Mouse (Mus musculus): ENCODE data around the gene Rab43. TPM values are rescaled to one million over a fixed set of nuclear protein-coding genes. Genes with fewer than 3 reads are reported as not detected.

The Rab43 gene
- total RNA-seq, 2 experiments from 2014 or later: 28.8 to 30.0 TPM

GRCm38 (mm10) chr6:87751574-87751973 lies 60.4 kb downstream of the Rab43 start:
- no peak for DNase-seq (ENCODE audit: low spot score in 2 of 2)

DNA sequence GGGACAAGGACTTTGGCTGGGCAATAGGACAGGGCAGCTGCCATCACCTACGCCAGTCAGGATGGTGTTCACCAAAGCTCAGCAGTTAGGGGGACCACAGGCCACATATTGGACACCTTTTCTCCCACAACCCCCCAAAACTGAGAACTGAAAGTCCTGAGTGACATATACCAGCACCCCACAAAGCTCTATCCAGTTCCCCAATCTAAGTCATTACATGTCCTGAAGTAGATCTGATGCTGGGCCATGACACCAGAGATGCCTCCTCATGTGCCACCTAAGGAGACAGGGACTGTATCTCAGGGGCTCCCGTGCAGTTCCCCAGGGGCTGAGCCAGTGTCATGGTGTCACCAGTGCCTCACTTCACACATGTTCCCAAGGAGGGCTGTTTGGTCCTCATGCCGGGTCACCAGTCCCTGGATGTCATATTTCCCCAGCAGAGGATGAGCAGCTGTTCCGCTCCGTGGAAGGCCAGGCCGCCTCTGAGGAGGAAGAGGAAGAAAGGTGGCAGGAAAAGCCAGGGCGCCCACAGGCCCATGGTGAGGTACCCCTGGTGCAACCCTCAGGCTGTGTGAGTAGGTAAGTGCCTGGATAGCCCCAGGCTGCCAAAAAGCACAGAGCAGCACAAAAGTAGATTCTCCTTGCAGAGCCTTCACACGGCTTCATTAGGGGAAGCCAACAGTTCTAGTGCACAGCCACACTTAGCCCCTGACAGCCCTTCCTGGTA lies 61.6 kb downstream of the Rab43 start:
- no peak for DNase-seq (ENCODE audit: low spot score in 2 of 2)

DNA sequence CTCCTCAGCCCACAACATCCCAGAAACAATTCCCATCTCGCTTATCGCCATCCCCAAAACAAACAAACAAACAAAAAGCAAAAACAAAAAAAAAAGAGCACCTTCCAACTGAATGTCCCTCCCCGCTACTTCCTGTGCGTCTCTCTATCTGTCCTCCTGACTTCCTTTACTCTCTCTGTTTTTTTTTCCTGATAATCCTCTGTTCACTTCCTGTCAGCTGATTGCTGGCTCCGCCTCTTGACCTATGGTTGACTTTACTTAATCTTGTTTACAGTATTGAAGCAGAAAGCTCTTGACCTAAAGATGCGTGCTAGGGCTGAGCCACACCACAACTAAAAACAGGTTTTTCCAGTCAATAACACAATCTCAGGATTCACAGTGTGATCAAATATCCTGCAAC lies 63.4 kb downstream of the Rab43 start:
- no peak for DNase-seq (ENCODE audit: low spot score in 2 of 2)

- no peak for DNase-seq (ENCODE audit: low spot score in 2 of 2)
Observed at GRCm38 (mm10) chr6:87748078-87748477, 63.9 kb downstream of the Rab43 start.

GRCm38 (mm10) chr6:87746849-87747248 lies 65.1 kb downstream of the Rab43 start:
- DNase-seq (ENCODE audit: low spot score in 2 of 2): no peak

DNA sequence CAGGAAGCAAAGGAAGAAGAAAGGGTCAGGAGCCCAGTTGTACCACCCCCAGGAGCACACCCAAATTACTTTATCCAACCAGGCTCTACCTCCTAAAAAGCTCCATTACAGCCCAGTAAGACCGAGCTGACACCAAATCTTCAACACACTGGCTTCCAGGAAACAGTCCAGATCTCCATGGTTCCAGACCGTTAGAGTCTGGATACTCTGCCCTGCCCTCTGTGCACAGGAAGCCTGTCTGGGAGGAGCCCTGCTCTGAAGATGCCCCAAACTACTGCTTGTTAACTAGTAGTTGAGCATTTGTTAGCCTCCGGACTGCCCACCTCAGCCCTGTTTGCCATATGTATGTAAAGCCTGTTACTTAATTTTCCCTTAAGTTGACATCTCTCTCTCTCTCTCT lies 65.9 kb downstream of the Rab43 start:
- no peak for DNase-seq (ENCODE audit: low spot score in 2 of 2)

- no peak for DNase-seq (ENCODE audit: low spot score in 2 of 2)
Observed at GRCm38 (mm10) chr6:87745301-87745700, 66.7 kb downstream of the Rab43 start.

DNA sequence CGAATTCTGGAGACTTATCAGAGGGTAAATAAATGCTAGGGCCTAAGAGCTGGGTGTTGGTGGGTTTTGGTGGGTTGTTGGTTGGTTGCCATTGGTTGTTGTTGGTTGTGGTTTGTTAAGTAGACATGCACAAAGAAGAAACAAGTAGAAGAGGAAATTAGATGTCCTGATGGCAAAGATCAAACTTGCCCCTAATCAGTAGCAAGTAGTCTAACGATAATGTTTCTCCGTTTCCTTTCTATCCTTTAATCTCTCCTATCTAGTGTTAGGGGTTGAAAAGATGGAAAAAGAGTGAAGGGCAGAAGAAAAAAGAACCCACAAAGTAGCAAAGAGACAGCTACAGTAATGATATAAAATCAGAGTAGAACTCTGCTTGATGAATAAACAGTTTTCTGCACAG lies 67.3 kb downstream of the Rab43 start:
- no peak for DNase-seq (ENCODE audit: low spot score in 2 of 2)

- no peak for DNase-seq (ENCODE audit: low spot score in 2 of 2)
Observed at GRCm38 (mm10) chr6:87743281-87743680, 68.7 kb downstream of the Rab43 start.

- no peak for DNase-seq (ENCODE audit: low spot score in 2 of 2)
Observed at GRCm38 (mm10) chr6:87742804-87743203, 69.2 kb downstream of the Rab43 start.

GRCm38 (mm10) chr6:87741978-87742377 lies 70.0 kb downstream of the Rab43 start:
- no peak for DNase-seq (ENCODE audit: low spot score in 2 of 2)

DNA sequence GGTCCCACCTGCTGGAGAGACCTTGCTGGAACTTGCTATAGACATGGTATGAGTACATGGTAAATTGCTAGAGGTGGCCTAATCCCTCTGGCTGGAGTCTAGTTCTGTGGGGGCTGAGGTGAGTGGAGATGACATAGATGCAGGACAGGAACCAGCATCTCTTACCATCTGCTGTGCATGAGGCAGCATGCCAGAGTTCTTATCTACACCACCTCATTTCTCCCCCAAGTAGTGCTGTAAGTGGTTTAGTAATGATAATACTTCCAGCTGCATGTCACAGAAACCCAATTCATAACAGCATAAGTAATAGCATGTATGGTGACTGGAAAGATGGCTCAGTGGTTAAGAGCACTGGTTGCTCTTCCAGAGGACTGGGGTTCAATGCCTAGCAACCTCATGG lies 71.5 kb downstream of the Rab43 start:
- DNase-seq (ENCODE audit: low spot score in 2 of 2): no peak

DNA sequence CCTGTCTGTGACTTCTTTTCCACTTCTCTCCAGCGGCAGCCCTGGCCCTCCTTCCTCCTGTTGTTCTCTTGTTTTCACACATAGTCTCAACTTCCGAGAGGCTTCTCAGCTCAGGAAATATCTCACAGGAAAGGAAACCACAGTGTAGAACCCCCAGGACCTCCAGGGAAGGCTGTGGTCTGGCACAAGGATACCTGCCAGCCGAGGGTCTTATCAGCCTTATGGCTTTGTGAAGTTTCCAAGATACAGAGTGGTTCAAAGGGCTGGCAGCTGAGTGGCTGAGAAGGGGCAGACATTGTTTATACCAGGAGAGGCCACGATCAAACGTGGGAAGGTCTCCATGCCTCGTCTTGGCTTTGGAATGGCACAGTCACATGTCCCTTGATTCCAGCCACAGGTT lies 72.1 kb downstream of the Rab43 start:
- no peak for DNase-seq (ENCODE audit: low spot score in 2 of 2)

Other genes with a start within 250 kb of the Rab43 start
- under 1 TPM; 0.13 to 0.64 TPM for gene Prokr1, start 221.4 kb downstream of the Rab43 start, total RNA-seq (2021)
- gene Aplf, start 140.0 kb downstream of the Rab43 start, total RNA-seq (2021): 1 to 10 TPM; 4.4 to 7.5 TPM
- under 1 TPM; 0.27 to 0.51 TPM for gene Efcc1, start 81.3 kb downstream of the Rab43 start, total RNA-seq (2021)
- gene Gp9, start 34.1 kb downstream of the Rab43 start, total RNA-seq (2021): under 1 TPM in 1 of 2 experiments, not detected in 1; 0.70 TPM
- gene Gm45140, start 23.6 kb upstream of the Rab43 start, total RNA-seq (2021): 1 to 10 TPM; 4.3 to 6.8 TPM
- gene Isy1, start 26.6 kb upstream of the Rab43 start, total RNA-seq (2021): 100 to 1,000 TPM in 1 of 2 experiments, 10 to 100 TPM in 1; 55.9 to 120 TPM
- gene Cnbp, start 38.9 kb upstream of the Rab43 start, total RNA-seq (2021): 100 to 1,000 TPM; 428 to 457 TPM
- gene Copg1, start 75.7 kb upstream of the Rab43 start, total RNA-seq (2021): 100 to 1,000 TPM; 103 to 105 TPM
- gene Hmces, start 101.8 kb upstream of the Rab43 start, total RNA-seq (2021): 10 to 100 TPM; 23.1 to 24.8 TPM
- gene H1fx, start 169.5 kb upstream of the Rab43 start, total RNA-seq (2021): 1 to 10 TPM; 5.9 to 9.1 TPM
- 100 to 1,000 TPM; 295 to 343 TPM for gene Rab7, start 233.1 kb upstream of the Rab43 start, total RNA-seq (2021)